Mouse (Mus musculus): ENCODE measurements around the gene Adcy1. TPM values are rescaled to one million over a fixed set of nuclear protein-coding genes. Genes with fewer than 3 reads are reported as not detected.

Gene Adcy1
- polyA plus RNA-seq, 1 experiment = 0.40 TPM

DNA sequence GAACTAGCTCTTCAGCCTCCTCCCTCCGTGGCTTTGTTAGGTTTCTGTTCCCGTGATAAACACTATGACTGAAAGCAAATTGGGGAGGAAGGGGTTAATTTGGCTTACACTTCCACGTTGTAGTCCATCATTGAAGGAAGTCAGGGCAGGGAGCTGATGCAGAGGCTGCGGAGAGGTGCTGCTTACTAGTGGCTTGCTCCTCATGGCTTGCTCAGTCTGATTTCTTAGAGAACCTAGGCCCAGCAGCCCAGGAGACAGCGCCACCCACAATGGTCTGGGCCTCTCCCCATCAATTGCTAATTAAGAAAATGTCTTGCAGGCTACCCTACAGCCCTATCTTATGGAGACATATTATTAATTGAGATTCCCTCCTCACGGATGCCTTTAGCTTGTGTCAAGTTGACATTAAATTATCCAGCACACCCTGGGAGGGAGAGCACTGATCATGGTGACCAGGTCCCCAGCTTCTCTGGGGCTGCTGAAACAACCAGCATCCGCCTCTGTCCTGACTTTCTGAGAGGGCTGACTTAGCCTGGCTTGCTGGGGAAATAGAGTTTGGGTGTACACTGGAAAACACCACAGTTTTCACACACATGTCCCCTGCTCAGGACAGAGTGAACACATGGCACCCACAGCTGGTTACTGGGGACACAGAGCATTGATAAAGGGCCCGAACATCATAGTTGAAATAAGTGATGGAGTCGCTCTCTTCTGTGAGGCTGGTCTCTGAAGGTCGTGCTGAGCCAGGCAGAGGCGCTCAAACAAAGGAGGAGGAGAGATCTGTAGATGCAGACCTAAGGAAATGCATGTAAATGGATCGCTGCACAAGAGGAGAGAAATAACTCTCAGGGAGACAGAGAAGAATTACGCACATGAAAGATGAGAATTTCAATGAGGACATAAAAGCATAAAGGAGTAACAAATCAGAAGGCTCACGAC, 39.2 kb downstream of the Adcy1 start:
- H3K4me1 ChIP-seq (ENCODE audit: control insufficient read depth, insufficient read depth, low read length) = no peaks in the 10 kb centered on the region
- TF ChIP-seq POLR2A (IDR thresholded peaks at IDR 0.05; ENCODE audit: borderline replicate concordance, control insufficient read depth, low read depth, low read length) = no peak
- TF ChIP-seq CTCF (IDR thresholded peaks at IDR 0.05; ENCODE audit: control insufficient read depth, insufficient read depth, low read length) = no peak
- 66% methylated on average over 14 of the region's 14 CpGs for WGBS
- no peak overlapping the region for H3K4me3 ChIP-seq (replicated peaks; ENCODE audit: control insufficient read depth, low read depth, low read length)
- H3K27ac ChIP-seq (ENCODE audit: control insufficient read depth, insufficient read depth, low read depth, low read length, poor library complexity) = no peak overlapping the region

DNA sequence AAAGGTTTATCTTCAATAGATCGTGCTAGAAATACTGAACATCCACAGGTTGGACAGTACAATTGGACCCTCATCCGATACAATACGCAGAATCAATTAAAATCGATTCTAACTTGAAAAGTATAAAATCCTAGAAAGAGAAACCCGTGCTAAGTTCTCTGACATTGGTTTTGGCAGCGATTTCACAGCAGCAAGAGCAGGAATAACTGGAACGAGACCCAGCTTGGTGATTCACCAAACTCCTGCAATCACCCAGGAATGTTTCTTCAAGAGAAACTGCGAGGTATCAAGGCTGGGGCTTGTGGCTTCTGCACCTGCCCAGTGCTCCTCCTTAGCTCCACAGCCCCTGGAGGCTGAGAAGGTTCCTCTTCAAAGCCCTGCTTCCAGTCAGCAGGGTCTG, 42.0 kb downstream of the Adcy1 start:
- TF ChIP-seq POLR2A (IDR thresholded peaks at IDR 0.05; ENCODE audit: borderline replicate concordance, control insufficient read depth, low read depth, low read length) (no peak), CTCF (IDR thresholded peaks at IDR 0.05; ENCODE audit: control insufficient read depth, insufficient read depth, low read length) (no peak)
- 75% methylated on average over 8 of the region's 8 CpGs for WGBS

DNA sequence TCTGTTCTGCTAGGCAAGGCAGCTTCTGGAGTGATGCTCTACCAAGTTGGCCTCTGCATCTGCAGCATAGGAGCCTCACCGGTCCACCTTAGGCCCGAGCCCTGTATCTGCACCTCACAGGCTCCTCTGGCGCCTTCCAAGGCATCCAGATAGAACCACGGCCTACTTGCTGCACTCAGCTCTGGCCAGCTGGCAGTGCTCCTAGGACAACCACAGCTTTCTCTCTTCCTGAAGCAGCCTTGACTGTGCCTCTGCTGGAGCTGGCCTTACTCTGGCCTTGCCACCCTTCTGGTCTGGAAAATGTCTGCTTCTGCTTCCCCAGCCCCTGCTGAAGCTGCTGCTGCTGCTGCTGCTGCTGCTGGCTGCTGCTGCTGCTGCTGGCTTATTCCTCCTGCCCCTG, 45.8 kb downstream of the Adcy1 start:
- WGBS = 72% methylated on average over 4 of the region's 4 CpGs
- H3K4me1 ChIP-seq (ENCODE audit: control insufficient read depth, insufficient read depth, low read length) = no peaks in the 10 kb centered on the region
- H3K4me3 ChIP-seq (replicated peaks; ENCODE audit: control insufficient read depth, low read depth, low read length) = no peak overlapping the region
- TF ChIP-seq CTCF (IDR thresholded peaks at IDR 0.05; ENCODE audit: control insufficient read depth, insufficient read depth, low read length) = no peak
- no peak for TF ChIP-seq POLR2A (IDR thresholded peaks at IDR 0.05; ENCODE audit: borderline replicate concordance, control insufficient read depth, low read depth, low read length)
- H3K27ac ChIP-seq (ENCODE audit: control insufficient read depth, insufficient read depth, low read depth, low read length, poor library complexity) = no peak overlapping the region

More for the DNA sequence above, 42.0 kb downstream of the Adcy1 start:
- no peaks in the 10 kb centered on the region for H3K4me1 ChIP-seq (ENCODE audit: control insufficient read depth, insufficient read depth, low read length)
- H3K4me3 ChIP-seq (replicated peaks; ENCODE audit: control insufficient read depth, low read depth, low read length) = no peak overlapping the region
- no peak overlapping the region for H3K27ac ChIP-seq (ENCODE audit: control insufficient read depth, insufficient read depth, low read depth, low read length, poor library complexity)

DNA sequence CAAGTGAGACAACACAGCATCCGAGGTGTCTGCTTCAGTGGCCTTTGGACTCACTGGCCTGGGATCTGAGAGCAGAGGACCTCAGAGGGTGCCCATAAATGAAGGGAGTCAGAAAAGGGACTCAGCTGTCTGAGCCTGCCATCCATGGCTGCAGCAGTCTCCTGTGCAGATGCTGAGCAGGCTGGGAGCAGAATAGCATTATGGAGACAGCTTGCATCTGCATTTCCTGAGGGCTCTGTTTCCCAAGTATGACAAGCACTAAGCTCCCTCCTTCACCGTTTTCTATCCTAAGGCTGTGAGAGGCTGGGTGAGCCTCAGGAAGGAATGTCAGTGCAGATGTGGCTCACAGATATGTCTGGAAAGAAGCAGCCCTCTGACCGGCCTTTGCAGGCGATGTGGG, 49.8 kb downstream of the Adcy1 start:
- H3K4me3 ChIP-seq (replicated peaks; ENCODE audit: control insufficient read depth, low read depth, low read length) = no peak overlapping the region
- 66% methylated on average over 4 of the region's 4 CpGs for WGBS
- no peak for TF ChIP-seq CTCF (IDR thresholded peaks at IDR 0.05; ENCODE audit: control insufficient read depth, insufficient read depth, low read length)
- TF ChIP-seq POLR2A (IDR thresholded peaks at IDR 0.05; ENCODE audit: borderline replicate concordance, control insufficient read depth, low read depth, low read length) = no peak
- no peak overlapping the region for H3K27ac ChIP-seq (ENCODE audit: control insufficient read depth, insufficient read depth, low read depth, low read length, poor library complexity)
- H3K4me1 ChIP-seq (ENCODE audit: control insufficient read depth, insufficient read depth, low read length) = no peaks in the 10 kb centered on the region

DNA sequence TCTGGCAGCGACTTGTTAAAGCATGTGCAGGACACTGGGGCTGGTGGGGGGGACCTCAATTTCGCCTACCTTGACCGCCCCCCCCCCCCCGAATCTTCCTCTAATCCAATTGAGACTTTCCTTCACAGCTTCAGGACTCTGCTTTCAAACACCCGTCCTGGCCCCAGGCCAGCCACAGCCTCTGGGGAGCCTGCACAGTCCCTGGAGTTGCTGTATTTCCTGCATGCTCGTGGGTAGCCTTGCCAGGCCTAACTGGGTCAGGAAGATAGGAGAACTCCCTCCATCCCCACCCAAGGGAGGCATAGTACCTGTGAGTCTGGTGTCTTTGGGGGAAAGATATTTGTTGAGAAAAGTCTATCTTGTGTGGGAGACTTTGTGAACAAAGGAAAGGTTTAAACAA, 50.4 kb downstream of the Adcy1 start:
- Histone ChIP-seq H3K4me1 (ENCODE audit: control insufficient read depth, insufficient read depth, low read length) (no peaks in the 10 kb centered on the region), H3K4me3 (replicated peaks; ENCODE audit: control insufficient read depth, low read depth, low read length) (no peak overlapping the region), H3K27ac (ENCODE audit: control insufficient read depth, insufficient read depth, low read depth, low read length, poor library complexity) (no peak overlapping the region)
- 53% methylated on average over 6 of the region's 6 CpGs for WGBS
- no peak for TF ChIP-seq CTCF (IDR thresholded peaks at IDR 0.05; ENCODE audit: control insufficient read depth, insufficient read depth, low read length)
- no peak for TF ChIP-seq POLR2A (IDR thresholded peaks at IDR 0.05; ENCODE audit: borderline replicate concordance, control insufficient read depth, low read depth, low read length)

DNA sequence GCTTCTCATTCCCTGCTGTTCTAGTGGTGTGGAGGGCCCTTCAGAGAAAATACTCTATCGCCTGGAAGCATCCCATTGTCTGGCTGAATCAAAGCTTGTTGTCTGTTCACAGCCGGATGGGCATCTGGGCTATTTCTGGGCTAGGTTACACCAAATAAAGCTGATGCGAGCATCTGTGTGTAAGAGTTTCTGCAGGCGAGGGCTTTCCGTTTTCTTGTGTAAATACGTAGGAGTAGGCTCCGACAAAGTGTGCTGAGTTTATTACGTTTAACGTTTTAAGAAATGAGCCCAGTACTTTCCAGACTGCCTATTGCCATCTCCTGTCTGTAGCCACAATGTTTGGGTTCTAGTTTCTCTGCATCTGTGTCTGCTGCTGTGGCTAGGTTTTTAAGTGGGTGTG, 51.0 kb downstream of the Adcy1 start:
- WGBS = 79% methylated on average over 9 of the region's 9 CpGs
- Histone ChIP-seq H3K4me1 (ENCODE audit: control insufficient read depth, insufficient read depth, low read length) (no peaks in the 10 kb centered on the region), H3K27ac (ENCODE audit: control insufficient read depth, insufficient read depth, low read depth, low read length, poor library complexity) (no peak overlapping the region), H3K4me3 (replicated peaks; ENCODE audit: control insufficient read depth, low read depth, low read length) (no peak overlapping the region)
- no peak for TF ChIP-seq POLR2A (IDR thresholded peaks at IDR 0.05; ENCODE audit: borderline replicate concordance, control insufficient read depth, low read depth, low read length)
- no peak for TF ChIP-seq CTCF (IDR thresholded peaks at IDR 0.05; ENCODE audit: control insufficient read depth, insufficient read depth, low read length)

- WGBS = 52% methylated on average over 2 of the region's 2 CpGs
These were observed 53.4 kb downstream of the Adcy1 start for GRCm38 (mm10) chr11:7116647-7117046.

DNA sequence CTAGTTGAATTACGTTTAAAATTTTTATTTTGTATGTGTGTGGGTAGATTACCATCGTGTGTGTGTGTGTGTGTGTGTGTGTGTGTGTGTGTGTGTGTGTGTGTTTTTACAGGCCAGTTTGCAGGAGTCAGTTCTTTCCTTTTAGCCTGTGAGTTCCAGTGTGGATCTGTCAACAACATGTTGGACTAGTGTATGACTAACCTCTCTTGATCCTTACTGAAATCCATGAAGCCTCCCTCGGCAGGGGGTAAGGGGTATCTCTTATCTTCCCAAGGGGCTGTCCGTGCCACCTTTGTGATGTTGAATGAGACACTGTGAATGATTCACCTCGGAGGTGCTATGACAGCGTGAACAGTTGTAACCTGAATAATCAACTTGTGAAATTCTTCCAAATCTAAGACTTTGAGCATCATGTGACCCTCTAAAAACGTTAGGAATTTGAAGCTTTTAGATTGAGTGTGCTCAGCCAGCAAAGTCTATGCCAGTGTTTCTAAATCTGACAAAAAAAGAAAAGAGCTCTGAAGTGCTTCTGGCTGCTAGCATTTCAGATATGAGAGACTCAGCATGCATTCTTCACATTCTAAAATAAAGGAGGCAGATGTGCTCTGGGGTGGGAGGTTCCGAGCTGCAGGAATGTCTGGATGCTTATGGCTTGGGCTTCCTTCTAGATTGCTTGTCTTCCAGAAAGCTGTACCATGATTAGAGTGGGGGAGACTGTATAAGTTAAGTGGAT, 66.2 kb downstream of the Adcy1 start:
- no peak for TF ChIP-seq CTCF (IDR thresholded peaks at IDR 0.05; ENCODE audit: control insufficient read depth, insufficient read depth, low read length)
- TF ChIP-seq POLR2A (IDR thresholded peaks at IDR 0.05; ENCODE audit: borderline replicate concordance, control insufficient read depth, low read depth, low read length) = no peak
- no peak overlapping the region for H3K27ac ChIP-seq (ENCODE audit: control insufficient read depth, insufficient read depth, low read depth, low read length, poor library complexity)
- H3K4me3 ChIP-seq (replicated peaks; ENCODE audit: control insufficient read depth, low read depth, low read length) = no peak overlapping the region
- no peaks in the 10 kb centered on the region for H3K4me1 ChIP-seq (ENCODE audit: control insufficient read depth, insufficient read depth, low read length)
- WGBS = 70% methylated on average over 8 of the region's 8 CpGs

More at GRCm38 (mm10) chr11:7116647-7117046, 53.4 kb downstream of the Adcy1 start:
- no peak overlapping the region for H3K4me3 ChIP-seq (replicated peaks; ENCODE audit: control insufficient read depth, low read depth, low read length)
- H3K4me1 ChIP-seq (ENCODE audit: control insufficient read depth, insufficient read depth, low read length) = no peaks in the 10 kb centered on the region
- H3K27ac ChIP-seq (ENCODE audit: control insufficient read depth, insufficient read depth, low read depth, low read length, poor library complexity) = no peak overlapping the region
- TF ChIP-seq POLR2A (IDR thresholded peaks at IDR 0.05; ENCODE audit: borderline replicate concordance, control insufficient read depth, low read depth, low read length) = no peak
- TF ChIP-seq CTCF (IDR thresholded peaks at IDR 0.05; ENCODE audit: control insufficient read depth, insufficient read depth, low read length) = no peak
